Mouse (Mus musculus): ENCODE results near the gene Map4k1. TPM values are rescaled to one million over a fixed set of nuclear protein-coding genes. Genes with fewer than 3 reads are reported as not detected.

Gene Map4k1
- polyA plus RNA-seq, 1 experiment from 2014 or later: 4.4 TPM

- Histone ChIP-seq H3K9me3 (replicated peaks) (peaks cover 6% of the 10 kb centered on the region; the same call in 1 of the 2 replicates), H3K4me2 (peak overlapping the region; percentile 71), H3K36me3 (ENCODE audit: poor library complexity, severe bottlenecking) (no peaks in the 10 kb centered on the region), H3K27me3 (peaks cover 43% of the 10 kb centered on the region), H3K4me1 (peaks cover 8% of the 10 kb centered on the region), H3K4me3 (peak overlapping the region; percentile 44), H3K9ac (peak overlapping the region; percentile 60), H3K27ac (no peak overlapping the region)
- whole genome bisulfite sequencing: 4% methylated on average over 85 of the region's 88 CpGs
- no peak for ATAC-seq
Measured at GRCm38 (mm10) chr7:29019447-29020220, 37.8 kb downstream of the Map4k1 start.

GRCm38 (mm10) chr7:29022479-29022878 is 40.6 kb downstream of the Map4k1 start:
- Histone ChIP-seq H3K4me1 (peaks cover 8% of the 10 kb centered on the region), H3K27ac (no peak overlapping the region), H3K4me3 (no peak overlapping the region), H3K9me3 (replicated peaks) (no peaks in the 10 kb centered on the region), H3K27me3 (peaks cover 40% of the 10 kb centered on the region), H3K4me2 (no peak overlapping the region), H3K36me3 (ENCODE audit: poor library complexity, severe bottlenecking) (no peaks in the 10 kb centered on the region), H3K9ac (no peak overlapping the region)
- 91% methylated on average over 8 of the region's 8 CpGs for WGBS
- no peak for ATAC-seq

DNA sequence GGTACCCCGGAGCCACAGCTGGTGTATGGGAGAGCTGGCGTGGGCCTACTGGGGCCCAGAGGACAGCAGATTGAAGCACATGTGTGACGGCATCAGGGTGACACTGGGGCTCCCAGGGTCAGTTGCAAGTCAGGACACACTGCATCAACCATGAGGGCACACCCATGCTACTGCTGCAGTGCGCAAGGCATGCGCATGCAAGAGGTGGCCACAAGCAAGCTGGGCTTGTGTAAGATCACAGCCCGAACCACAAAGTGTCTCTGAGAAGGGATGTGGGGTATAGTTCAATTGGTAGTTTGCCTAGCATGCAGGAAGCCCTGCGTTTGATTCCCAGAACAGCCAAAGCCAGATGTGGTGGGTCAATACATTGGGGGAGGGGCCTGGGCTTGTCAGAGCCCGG is 41.7 kb downstream of the Map4k1 start:
- no peaks in the 10 kb centered on the region for H3K9me3 ChIP-seq (replicated peaks)
- no peak overlapping the region for H3K4me2 ChIP-seq
- WGBS: 91% methylated on average over 8 of the region's 8 CpGs
- peaks cover 30% of the 10 kb centered on the region for H3K27me3 ChIP-seq
- H3K4me1 ChIP-seq: peaks cover 8% of the 10 kb centered on the region
- H3K27ac ChIP-seq: no peak overlapping the region
- H3K9ac ChIP-seq: no peak overlapping the region
- H3K36me3 ChIP-seq (ENCODE audit: poor library complexity, severe bottlenecking): no peaks in the 10 kb centered on the region
- H3K4me3 ChIP-seq: no peak overlapping the region
- ATAC-seq: no peak

GRCm38 (mm10) chr7:29025566-29025965 is 43.7 kb downstream of the Map4k1 start:
- 86% methylated on average over 7 of the region's 7 CpGs for WGBS
- Histone ChIP-seq H3K4me1 (no peaks in the 10 kb centered on the region), H3K36me3 (ENCODE audit: poor library complexity, severe bottlenecking) (no peaks in the 10 kb centered on the region), H3K9me3 (replicated peaks) (no peaks in the 10 kb centered on the region), H3K9ac (no peak overlapping the region), H3K4me2 (no peak overlapping the region), H3K27ac (no peak overlapping the region), H3K27me3 (peaks cover 9% of the 10 kb centered on the region), H3K4me3 (no peak overlapping the region)
- no peak for ATAC-seq

DNA sequence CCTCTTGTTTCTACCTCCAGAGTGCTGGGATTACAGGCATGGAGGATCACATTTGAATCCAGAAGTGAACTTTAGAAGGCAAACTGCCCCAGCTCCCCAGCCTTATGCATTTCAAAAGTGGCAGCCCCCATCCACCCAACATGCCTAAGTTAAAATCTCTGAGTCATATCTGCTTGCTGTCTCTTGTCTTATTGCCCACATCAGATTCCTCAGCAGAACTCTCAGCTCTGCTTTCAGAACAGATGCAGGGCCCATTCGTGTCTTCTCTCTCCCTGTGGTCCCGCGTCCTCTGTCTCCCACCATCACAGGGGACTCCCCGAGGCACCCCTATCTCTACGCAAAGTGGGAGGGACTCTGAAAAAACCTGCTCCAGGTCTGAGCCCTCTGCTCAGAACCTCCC is 44.3 kb downstream of the Map4k1 start:
- H3K4me3 ChIP-seq: no peak overlapping the region
- no peak for ATAC-seq
- no peaks in the 10 kb centered on the region for H3K36me3 ChIP-seq (ENCODE audit: poor library complexity, severe bottlenecking)
- WGBS: 96% methylated on average over 5 of the region's 5 CpGs
- no peak overlapping the region for H3K9ac ChIP-seq
- H3K27me3 ChIP-seq: peaks cover 3% of the 10 kb centered on the region
- H3K9me3 ChIP-seq (replicated peaks): no peaks in the 10 kb centered on the region
- H3K4me1 ChIP-seq: no peaks in the 10 kb centered on the region
- H3K4me2 ChIP-seq: no peak overlapping the region
- H3K27ac ChIP-seq: no peak overlapping the region

- H3K36me3 ChIP-seq (ENCODE audit: poor library complexity, severe bottlenecking): no peaks in the 10 kb centered on the region
- no peak overlapping the region for H3K4me2 ChIP-seq
- 59% methylated on average over 4 of the region's 4 CpGs for WGBS
- no peaks in the 10 kb centered on the region for H3K27me3 ChIP-seq
- no peak for ATAC-seq
- no peaks in the 10 kb centered on the region for H3K4me1 ChIP-seq
- H3K9me3 ChIP-seq (replicated peaks): no peaks in the 10 kb centered on the region
- no peak overlapping the region for H3K27ac ChIP-seq
- H3K4me3 ChIP-seq: no peak overlapping the region
- no peak overlapping the region for H3K9ac ChIP-seq
Measured at GRCm38 (mm10) chr7:29026811-29027210, 45.0 kb downstream of the Map4k1 start.

GRCm38 (mm10) chr7:29028761-29029160 is 46.9 kb downstream of the Map4k1 start:
- no peaks in the 10 kb centered on the region for H3K36me3 ChIP-seq (ENCODE audit: poor library complexity, severe bottlenecking)
- H3K9ac ChIP-seq: no peak overlapping the region
- H3K9me3 ChIP-seq (replicated peaks): no peaks in the 10 kb centered on the region
- no peak overlapping the region for H3K27ac ChIP-seq
- no peak for ATAC-seq
- no peak overlapping the region for H3K4me2 ChIP-seq
- no peak overlapping the region for H3K4me3 ChIP-seq
- H3K27me3 ChIP-seq: no peaks in the 10 kb centered on the region
- 86% methylated on average over 6 of the region's 6 CpGs for WGBS
- no peaks in the 10 kb centered on the region for H3K4me1 ChIP-seq

- no peak overlapping the region for H3K27ac ChIP-seq
- no peak overlapping the region for H3K4me2 ChIP-seq
- no peak overlapping the region for H3K4me3 ChIP-seq
- no peaks in the 10 kb centered on the region for H3K9me3 ChIP-seq (replicated peaks)
- H3K4me1 ChIP-seq: no peaks in the 10 kb centered on the region
- ATAC-seq: no peak
- H3K27me3 ChIP-seq: no peaks in the 10 kb centered on the region
- no peaks in the 10 kb centered on the region for H3K36me3 ChIP-seq (ENCODE audit: poor library complexity, severe bottlenecking)
- H3K9ac ChIP-seq: no peak overlapping the region
- WGBS: 91% methylated on average over 14 of the region's 14 CpGs
Measured at GRCm38 (mm10) chr7:29029690-29030656, 48.1 kb downstream of the Map4k1 start.

- ATAC-seq: no peak
- no peak overlapping the region for H3K9ac ChIP-seq
- no peaks in the 10 kb centered on the region for H3K4me1 ChIP-seq
- no peak overlapping the region for H3K4me3 ChIP-seq
- H3K27me3 ChIP-seq: no peaks in the 10 kb centered on the region
- 67% methylated on average over 10 of the region's 10 CpGs for WGBS
- no peak overlapping the region for H3K27ac ChIP-seq
- H3K9me3 ChIP-seq (replicated peaks): no peaks in the 10 kb centered on the region
- H3K4me2 ChIP-seq: no peak overlapping the region
- H3K36me3 ChIP-seq (ENCODE audit: poor library complexity, severe bottlenecking): no peaks in the 10 kb centered on the region
Measured at GRCm38 (mm10) chr7:29031641-29032040, 49.8 kb downstream of the Map4k1 start.

- Histone ChIP-seq H3K4me3 (no peak overlapping the region), H3K4me2 (no peak overlapping the region), H3K27me3 (no peaks in the 10 kb centered on the region), H3K9ac (no peak overlapping the region), H3K4me1 (no peaks in the 10 kb centered on the region), H3K27ac (no peak overlapping the region), H3K9me3 (replicated peaks) (0 out of 2 replicates have a peak, but pooled peaks cover 2% of the 10 kb centered on the region), H3K36me3 (ENCODE audit: poor library complexity, severe bottlenecking) (no peaks in the 10 kb centered on the region)
- no peak for ATAC-seq
- WGBS: 84% methylated on average over 5 of the region's 5 CpGs
Measured at GRCm38 (mm10) chr7:29032685-29033084, 50.8 kb downstream of the Map4k1 start.

DNA sequence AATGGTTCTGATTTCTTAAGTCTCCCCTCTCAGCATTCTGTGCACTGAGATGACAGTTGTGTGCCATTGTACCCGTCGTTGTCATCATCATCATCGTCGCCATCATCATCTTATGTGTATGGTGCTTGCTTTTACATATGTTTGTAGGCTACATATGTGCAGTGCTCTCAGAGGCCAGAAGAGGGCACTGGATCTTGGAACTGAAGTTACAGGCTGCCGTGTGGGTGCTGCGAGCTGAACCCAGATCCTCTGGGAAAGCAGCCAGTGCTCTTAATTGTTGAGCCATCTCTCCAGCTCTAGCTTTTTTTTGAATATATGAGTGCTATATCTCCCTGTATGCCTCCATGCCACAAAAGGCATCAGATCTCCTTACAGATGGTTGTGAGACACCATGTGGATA is 55.4 kb downstream of the Map4k1 start:
- no peak for ATAC-seq
- Histone ChIP-seq H3K36me3 (ENCODE audit: poor library complexity, severe bottlenecking) (no peaks in the 10 kb centered on the region), H3K4me3 (no peak overlapping the region), H3K4me1 (peaks cover 13% of the 10 kb centered on the region), H3K27ac (no peak overlapping the region), H3K4me2 (no peak overlapping the region), H3K9ac (no peak overlapping the region), H3K9me3 (replicated peaks) (0 out of 2 replicates have a peak, but pooled peaks cover 2% of the 10 kb centered on the region), H3K27me3 (no peaks in the 10 kb centered on the region)
- 84% methylated on average over 6 of the region's 6 CpGs for WGBS

DNA sequence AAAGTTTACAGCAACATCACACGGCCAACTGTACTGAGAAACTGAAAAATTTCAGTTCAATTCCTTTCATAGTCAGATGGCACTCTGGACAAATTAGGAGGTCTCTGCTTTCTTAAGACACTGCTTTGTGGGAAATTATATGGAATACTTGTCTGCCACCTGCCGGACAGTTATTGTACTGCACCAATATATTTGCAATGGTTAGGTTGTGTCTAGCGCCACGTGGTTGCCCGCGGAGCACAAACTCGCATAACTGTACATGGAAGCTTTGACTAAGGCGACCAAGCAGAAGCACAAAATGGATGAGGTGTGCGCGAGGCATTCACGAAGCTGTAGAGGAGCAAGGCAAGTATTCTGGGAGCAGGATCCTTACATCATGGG is 57.7 kb downstream of the Map4k1 start:
- Histone ChIP-seq H3K27me3 (no peaks in the 10 kb centered on the region), H3K36me3 (ENCODE audit: poor library complexity, severe bottlenecking) (no peaks in the 10 kb centered on the region), H3K4me3 (peak overlapping the region; percentile 46), H3K4me2 (peak overlapping the region; percentile 76), H3K27ac (peak overlapping the region; percentile 65; the same call in 1 of the 2 replicates), H3K9ac (peak overlapping the region; percentile 65), H3K4me1 (peaks cover 20% of the 10 kb centered on the region), H3K9me3 (replicated peaks) (0 out of 2 replicates have a peak, but pooled peaks cover 2% of the 10 kb centered on the region)
- under 1% methylated on average over 11 of the region's 11 CpGs for whole genome bisulfite sequencing
- peak; percentile 73 for ATAC-seq
